ENCODE assay signal across 8 mouse cellular contexts in the genomic region with DNA sequence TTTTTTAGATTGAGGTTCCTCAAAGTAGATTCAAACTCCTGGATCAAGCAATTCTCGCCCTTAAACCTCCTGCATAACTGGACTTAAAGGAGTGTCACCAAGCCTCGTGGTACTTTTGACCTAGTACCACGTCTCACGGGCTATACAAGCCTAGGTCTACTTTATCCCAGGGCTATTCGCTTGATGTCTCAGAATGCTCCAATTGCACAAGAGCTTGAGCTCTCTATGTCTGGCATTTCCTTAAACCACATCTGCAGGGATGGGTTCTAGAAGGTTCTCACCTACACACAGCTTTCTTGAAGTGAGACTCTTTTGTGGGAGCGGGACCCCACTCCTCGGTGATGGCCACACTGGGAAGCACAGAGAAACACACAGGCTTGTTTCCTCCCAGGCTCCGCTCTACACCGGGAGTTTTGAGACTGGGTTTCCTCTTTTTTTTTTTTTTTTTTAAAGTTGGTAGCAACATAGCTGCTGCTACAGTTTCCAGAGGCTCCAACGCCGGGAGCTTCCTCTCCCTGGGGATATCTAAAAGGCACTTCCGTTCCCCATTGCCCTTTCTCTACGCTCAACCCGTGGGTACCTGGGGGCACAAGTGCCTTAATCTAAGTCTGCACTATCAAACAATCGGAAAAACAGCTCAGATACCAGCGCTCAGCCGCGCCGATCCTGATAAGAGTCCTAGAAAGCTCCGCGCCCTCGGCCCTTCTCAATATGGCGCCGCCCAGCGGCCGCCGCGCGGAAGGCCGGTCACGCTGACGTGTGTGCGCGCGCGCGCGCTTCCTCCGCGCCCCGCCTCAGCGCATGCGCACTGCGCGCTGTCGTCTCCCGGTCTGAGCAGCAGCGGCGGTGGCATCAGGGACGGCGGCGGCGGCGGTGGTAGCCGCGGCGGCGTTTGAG. TPM values are rescaled to one million over a fixed set of nuclear protein-coding genes. Genes with fewer than 3 reads are reported as not detected.
A peak's percentile ranks its signal among the peaks of the same experiment; 100 is the strongest.
DNase-seq lines count a peak whose midpoint lies in the region; ATAC-seq and TF ChIP-seq lines count a peak whose summit lies in the region.

A gene (plus strand): TSS at position 802 of the 897 bp plus-strand sequence.

- H3K4me1 ChIP-seq in MEL (ENCODE audit: control insufficient read depth in 1 of 2, insufficient read depth in 2 of 2, low read length in 2 of 2) = peaks cover 2 to 18% of the 10 kb centered on the region in 2 experiments; a peak in 3 of 4 replicates
- peaks cover 3% of the 10 kb centered on the region; the same call in 1 of the 2 replicates for H3K4me1 ChIP-seq in cerebellum, adult 2 months (ENCODE audit: control insufficient read depth, insufficient read depth, low read length)
- peaks cover 21% of the 10 kb centered on the region for H3K4me1 ChIP-seq in lung, embryonic 16.5 days (replicated peaks; ENCODE audit: control insufficient read depth, insufficient read depth, low read length)

- H3K79me2 ChIP-seq in MEL (ENCODE audit: control insufficient read depth, insufficient read depth, low read length, poor library complexity) = peaks cover 36% of the 10 kb centered on the region

- TF ChIP-seq RAD21 in MEL (IDR thresholded peaks at IDR 0.05; ENCODE audit: low read depth, low read length) = no peak

- peak in 1 of 2 experiments; percentile 81; a peak in 2 of 4 replicates for TF ChIP-seq POLR2A in MEL (IDR thresholded peaks at IDR 0.05; ENCODE audit: control insufficient read depth in 1 of 2, insufficient read depth in 1 of 2, low read depth in 1 of 2, low read length in 2 of 2, poor library complexity in 1 of 2)
- TF ChIP-seq POLR2A in cerebellum, adult 2 months (IDR thresholded peaks at IDR 0.05; ENCODE audit: borderline replicate concordance, insufficient read depth, low read length) = peak; percentile 81

- no peaks in the 10 kb centered on the region for H3K27me3 ChIP-seq in MEL (ENCODE audit: control insufficient read depth in 1 of 2, insufficient read depth in 2 of 2, low read length in 2 of 2)
- H3K27me3 ChIP-seq in cerebellum, adult 2 months (ENCODE audit: control insufficient read depth, insufficient read depth, low read length) = no peaks in the 10 kb centered on the region
- H3K27me3 ChIP-seq in lung, embryonic 16.5 days (ENCODE audit: control insufficient read depth, insufficient read depth, low read depth, low read length) = no peaks in the 10 kb centered on the region

- WGBS in cerebellum, adult 2 months = 7% methylated on average over 57 of the region's 58 CpGs
- 6% methylated on average over 58 of the region's 58 CpGs for WGBS in lung, embryonic 16.5 days

- H3K36me3 ChIP-seq in MEL (ENCODE audit: control insufficient read depth in 1 of 2, insufficient read depth in 2 of 2, low read length in 2 of 2) = peaks cover 0 to 10% of the 10 kb centered on the region in 2 experiments; a peak in 2 of 4 replicates
- H3K36me3 ChIP-seq in lung, embryonic 16.5 days (ENCODE audit: control insufficient read depth, insufficient read depth, low read length) = no peaks in the 10 kb centered on the region

- peak; percentile 38 to 50; a peak in 2 of 4 replicates for TF ChIP-seq EP300 in MEL (IDR thresholded peaks at IDR 0.05; ENCODE audit: low read depth in 1 of 2, low read length in 2 of 2)

- peak; percentile 92 for DNase-seq in MEL (ENCODE audit: low read depth, low spot score)
- peak; percentile 94 to 96 for DNase-seq in cerebellum, adult 2 months
- DNase-seq in forelimb bud, embryonic 11.5 days (ENCODE audit: low read depth, low spot score) = peak; percentile 94
- DNase-seq in layer of hippocampus, adult 9-10 months (ENCODE audit: low spot score) = peak; percentile 90
- DNase-seq in ovary, postnatal 10 days (ENCODE audit: low spot score) = peak; percentile 90
- DNase-seq in thymus, postnatal 10 days (ENCODE audit: low spot score in 2 of 2) = peak; percentile 87 to 97

- peak within 1 kb of the TSS; percentile 95 for H3K27ac ChIP-seq in MEL (ENCODE audit: control insufficient read depth, low read depth, low read length)
- H3K27ac ChIP-seq in cerebellum, adult 2 months (ENCODE audit: insufficient read depth, low read length) = peak within 1 kb of the TSS; percentile 96
- peak within 1 kb of the TSS; percentile 95 for H3K27ac ChIP-seq in lung, embryonic 16.5 days (ENCODE audit: low read length)

- peak within 1 kb of the TSS; percentile 87 to 91 for H3K4me3 ChIP-seq in MEL (ENCODE audit: control insufficient read depth in 1 of 2, insufficient read depth in 1 of 2, low read depth in 2 of 2, low read length in 2 of 2)
- peak within 1 kb of the TSS; percentile 99 for H3K4me3 ChIP-seq in cerebellum, adult 2 months (replicated peaks; ENCODE audit: insufficient read depth, low read depth, low read length)
- peak within 1 kb of the TSS; percentile 99 for H3K4me3 ChIP-seq in lung, embryonic 16.5 days (ENCODE audit: low read length)

- H3K4me2 ChIP-seq in lung, embryonic 16.5 days (ENCODE audit: low read depth, low read length) = peak within 1 kb of the TSS; percentile 73

- no peaks in the 10 kb centered on the region for H3K9me3 ChIP-seq in MEL (replicated peaks; ENCODE audit: insufficient read depth, low read length)
- H3K9me3 ChIP-seq in lung, embryonic 16.5 days (ENCODE audit: control insufficient read depth, low read length) = no peaks in the 10 kb centered on the region

- peak in 2 of 3 experiments; percentile 61 to 66; a peak in 5 of 6 replicates for TF ChIP-seq CTCF in MEL (IDR thresholded peaks at IDR 0.05 in 2 of 3, conservative IDR thresholded peaks at IDR 0.05 in 1 of 3; ENCODE audit: control insufficient read depth in 1 of 3, insufficient read depth in 1 of 3, low read depth in 2 of 3, low read length in 3 of 3, poor library complexity in 1 of 3, severe bottlenecking in 1 of 3)
- TF ChIP-seq CTCF in cerebellum, adult 2 months (IDR thresholded peaks at IDR 0.05; ENCODE audit: borderline replicate concordance, insufficient read depth, low read depth, low read length) = peak; percentile 63; the same call in 1 of the 2 replicates

- peak within 1 kb of the TSS; percentile 87 for H3K9ac ChIP-seq in MEL (ENCODE audit: control insufficient read depth, low read depth, low read length, poor library complexity, severe bottlenecking)
- peak within 1 kb of the TSS; percentile 97 for H3K9ac ChIP-seq in lung, embryonic 16.5 days (ENCODE audit: low read length)

- ATAC-seq in hematopoietic stem cell, adult 5-6 weeks (replicated peaks in 1 of 2; ENCODE audit: insufficient read depth in 1 of 2, low FRiP score in 2 of 2, low TSS enrichment in 1 of 2, low read depth in 1 of 2, poor library complexity in 2 of 2, severe bottlenecking in 2 of 2) = peak; percentile 60 to 83
- ATAC-seq in lung, embryonic 16.5 days (ENCODE audit: low read depth) = peak; percentile 91

TF ChIP-seq in MEL, 35 proteins besides CTCF, POLR2A, EP300 and RAD21 (continues in another document):
- TF ChIP-seq MYC (IDR thresholded peaks at IDR 0.05; ENCODE audit: low read depth, low read length) = peak; percentile 61; the same call in 1 of the 2 replicates
- TF ChIP-seq JUND (IDR thresholded peaks at IDR 0.05; ENCODE audit: low read depth, low read length) = no peak
- peak; percentile 92 for TF ChIP-seq GATA1 (IDR thresholded peaks at IDR 0.05; ENCODE audit: low read depth, low read length)
- no peak; the same call in 1 of the 2 replicates for TF ChIP-seq RCOR1 (IDR thresholded peaks at IDR 0.05; ENCODE audit: low read depth, low read length)
- peak; percentile 37; the same call in 1 of the 2 replicates for TF ChIP-seq NELFE (IDR thresholded peaks at IDR 0.05; ENCODE audit: low read depth, low read length)
- no peak for TF ChIP-seq USF1 (IDR thresholded peaks at IDR 0.05; ENCODE audit: low read depth, low read length)
- peak; percentile 94 for TF ChIP-seq ZNF384 (IDR thresholded peaks at IDR 0.05; ENCODE audit: low read depth, low read length)
- peak; percentile 91 for TF ChIP-seq NRF1 (IDR thresholded peaks at IDR 0.05; ENCODE audit: insufficient read depth, low read depth, low read length, poor library complexity, severe bottlenecking)
- peak; percentile 44; the same call in 1 of the 2 replicates for TF ChIP-seq POLR2AphosphoS2 (IDR thresholded peaks at IDR 0.05; ENCODE audit: low read length)
- no peak; the same call in 1 of the 2 replicates for TF ChIP-seq SIN3A (IDR thresholded peaks at IDR 0.05; ENCODE audit: low read length)
- 0 out of 2 replicates have a peak, but pooled peaks have one; percentile 13 for TF ChIP-seq ZKSCAN1 (IDR thresholded peaks at IDR 0.05; ENCODE audit: low read depth, low read length)
- peak; percentile 79 for TF ChIP-seq MXI1 (IDR thresholded peaks at IDR 0.05; ENCODE audit: low read depth, low read length)
- peak; percentile 87; the same call in 1 of the 2 replicates for TF ChIP-seq KAT2A (conservative IDR thresholded peaks at IDR 0.05; ENCODE audit: low read depth, low read length)
- TF ChIP-seq MAX (IDR thresholded peaks at IDR 0.05; ENCODE audit: low read length) = peak; percentile 66; the same call in 1 of the 2 replicates
- TF ChIP-seq BHLHE40 (IDR thresholded peaks at IDR 0.05; ENCODE audit: borderline replicate concordance, low read depth, low read length) = no peak
- peak; percentile 61 for TF ChIP-seq TCF12 (IDR thresholded peaks at IDR 0.05; ENCODE audit: low read depth, low read length)
- TF ChIP-seq ZMIZ1 (IDR thresholded peaks at IDR 0.05; ENCODE audit: low read depth, low read length) = no peak
- TF ChIP-seq HCFC1 (IDR thresholded peaks at IDR 0.05; ENCODE audit: low read depth, low read length) = peak; percentile 90
- peak; percentile 66; the same call in 1 of the 2 replicates for TF ChIP-seq TBP (IDR thresholded peaks at IDR 0.05; ENCODE audit: low read depth, low read length)
- no peak for TF ChIP-seq CHD1 (IDR thresholded peaks at IDR 0.05; ENCODE audit: low read depth, low read length)
- peak; percentile 76 for TF ChIP-seq ETS1 (IDR thresholded peaks at IDR 0.05; ENCODE audit: low read depth, low read length)
- no peak for TF ChIP-seq UBTF (IDR thresholded peaks at IDR 0.05; ENCODE audit: borderline replicate concordance, insufficient read depth, low read depth, low read length)
- TF ChIP-seq E2F4 (IDR thresholded peaks at IDR 0.05; ENCODE audit: borderline replicate concordance, low read depth, low read length) = peak; percentile 81; the same call in 1 of the 2 replicates
- no peak for TF ChIP-seq USF2 (IDR thresholded peaks at IDR 0.05; ENCODE audit: borderline replicate concordance in 1 of 2, insufficient read depth in 1 of 2, low read depth in 1 of 2, low read length in 2 of 2)
- TF ChIP-seq MAZ (IDR thresholded peaks at IDR 0.05; ENCODE audit: low read depth, low read length) = no peak

RNA-seq across cellular contexts. Expression of the gene that starts here (rescaled TPM):
- 10.1 and 11.2 TPM in 2 replicates for total RNA-seq in MEL (2012; rRNA removed)
- polyA plus RNA-seq in MEL (2012; ENCODE audit: insufficient read depth in 1 of 2, insufficient read length in 2 of 2, low read depth in 1 of 2, low replicate concordance in 2 of 2, missing spikeins in 1 of 2) = 100 to 1,000 TPM in 1 of 2 experiments, 10 to 100 TPM in 1; 23.1 to 260 TPM
- polyA plus RNA-seq in cerebellum, adult 2 months (2012; rRNA removed) = 21.1 and 21.5 TPM in 2 replicates
- total RNA-seq in hematopoietic stem cell, adult 5-6 weeks (2017) = 10.0 and 11.3 TPM in 2 replicates
- polyA plus RNA-seq in lung, embryonic 16.5 days (2015; fragmentation: Nextera tagmentation; extraction: Ambion mirVana) = 19.3 and 21.1 TPM in 2 replicates

Comparison
In these comparisons a context has a peak if more than half of its experiments do, and no peak if none do; other contexts are left out.
1. Peak in every context shown above with its lines: DNase-seq, ATAC-seq, H3K4me3 ChIP-seq and H3K27ac ChIP-seq.